8 mouse cellular contexts compared by ENCODE assay signal in genomic region chr10:42987594-42988052, GRCm38 (mm10).
DNase-seq lines count a peak whose midpoint lies in the region; ATAC-seq and TF ChIP-seq lines count a peak whose summit lies in the region.

No protein-coding gene starts in this region.

- peak; percentile 80 for ATAC-seq in intestine, embryonic 16.5 days
- ATAC-seq in lung, postnatal 0 days: peak; percentile 53; the same call in 1 of the 2 replicates
- no peak for ATAC-seq in erythroblast, adult 5-6 weeks (replicated peaks; ENCODE audit: low FRiP score, poor library complexity, severe bottlenecking)

- WGBS in cerebellum, adult 2 months: 8% methylated on average over 6 of the region's 6 CpGs
- 19% methylated on average over 6 of the region's 6 CpGs for WGBS in intestine, embryonic 16.5 days
- WGBS in lung, postnatal 0 days: 17% methylated on average over 6 of the region's 6 CpGs

- H3K27ac ChIP-seq in cerebellum, adult 2 months (ENCODE audit: insufficient read depth, low read length): no peak overlapping the region
- H3K27ac ChIP-seq in intestine, embryonic 16.5 days (ENCODE audit: low read length): no peak overlapping the region
- H3K27ac ChIP-seq in lung, postnatal 0 days (ENCODE audit: low read length): no peak overlapping the region

- TF ChIP-seq EP300 in lung, postnatal 0 days (IDR thresholded peaks at IDR 0.05): no peak

- TF ChIP-seq CTCF in cerebellum, adult 2 months (IDR thresholded peaks at IDR 0.05; ENCODE audit: borderline replicate concordance, insufficient read depth, low read depth, low read length): peak; percentile 42; the same call in 1 of the 2 replicates
- peak; percentile 71 for TF ChIP-seq CTCF in lung, postnatal 0 days (IDR thresholded peaks at IDR 0.05)

- H3K4me2 ChIP-seq in intestine, embryonic 16.5 days (ENCODE audit: low read depth, low read length): no peak overlapping the region
- H3K4me2 ChIP-seq in lung, postnatal 0 days (replicated peaks; ENCODE audit: low read depth, low read length): no peak overlapping the region

- no peaks in the 10 kb centered on the region for H3K9me3 ChIP-seq in intestine, embryonic 16.5 days (ENCODE audit: control insufficient read depth, low read length)
- H3K9me3 ChIP-seq in lung, postnatal 0 days (ENCODE audit: low read length): no peaks in the 10 kb centered on the region

- H3K27me3 ChIP-seq in cerebellum, adult 2 months (ENCODE audit: control insufficient read depth, insufficient read depth, low read length): no peaks in the 10 kb centered on the region
- no peaks in the 10 kb centered on the region for H3K27me3 ChIP-seq in intestine, embryonic 16.5 days (replicated peaks; ENCODE audit: control insufficient read depth, insufficient read depth, low read length)
- H3K27me3 ChIP-seq in lung, postnatal 0 days (replicated peaks; ENCODE audit: insufficient read depth, low read length): no peaks in the 10 kb centered on the region

- no peaks in the 10 kb centered on the region for H3K36me3 ChIP-seq in intestine, embryonic 16.5 days (ENCODE audit: control insufficient read depth, insufficient read depth, low read length)
- no peaks in the 10 kb centered on the region for H3K36me3 ChIP-seq in lung, postnatal 0 days (ENCODE audit: insufficient read depth, low read length)

- TF ChIP-seq POLR2A in cerebellum, adult 2 months (IDR thresholded peaks at IDR 0.05; ENCODE audit: borderline replicate concordance, insufficient read depth, low read length): no peak

- DNase-seq in cerebellum, adult 2 months: no peak
- no peak for DNase-seq in cerebellum, adult 9-11 months
- DNase-seq in adrenal gland, postnatal 36 days: peak; percentile 43 to 58
- peak; percentile 39 for DNase-seq in gastrocnemius, postnatal 10 days
- peak; percentile 54 for DNase-seq in lung, postnatal 0 days (ENCODE audit: low spot score)
- DNase-seq in retina, postnatal 7 days (ENCODE audit: low read depth, low spot score): peak; percentile 33

- H3K4me3 ChIP-seq in cerebellum, adult 2 months (replicated peaks; ENCODE audit: insufficient read depth, low read depth, low read length): no peak overlapping the region
- no peak overlapping the region for H3K4me3 ChIP-seq in intestine, embryonic 16.5 days (ENCODE audit: low read length)
- no peak overlapping the region for H3K4me3 ChIP-seq in lung, postnatal 0 days (ENCODE audit: low read depth, low read length)

- no peak overlapping the region for H3K9ac ChIP-seq in intestine, embryonic 16.5 days (ENCODE audit: low read depth, low read length)
- no peak overlapping the region for H3K9ac ChIP-seq in lung, postnatal 0 days (replicated peaks; ENCODE audit: low read depth)

- no peaks in the 10 kb centered on the region for H3K4me1 ChIP-seq in cerebellum, adult 2 months (ENCODE audit: control insufficient read depth, insufficient read depth, low read length)
- peaks cover 11% of the 10 kb centered on the region for H3K4me1 ChIP-seq in intestine, embryonic 16.5 days (ENCODE audit: control insufficient read depth, insufficient read depth, low read length)
- no peaks in the 10 kb centered on the region for H3K4me1 ChIP-seq in lung, postnatal 0 days (ENCODE audit: insufficient read depth, low read depth, low read length)

Comparison
In these comparisons a context has a peak if more than half of its experiments do, and no peak if none do; other contexts are left out.
1. DNase-seq: peak in adrenal gland, postnatal 36 days (2 of 2), gastrocnemius, postnatal 10 days (single experiment), lung, postnatal 0 days (single experiment) and retina, postnatal 7 days (single experiment); none in cerebellum, adult 2 months (0 of 2) and cerebellum, adult 9-11 months (single experiment).